Mouse (Mus musculus): ENCODE results near the gene Hdlbp.
A peak's percentile ranks its signal among the peaks of the same experiment; 100 is the strongest.

Gene Hdlbp

GRCm38 (mm10) chr1:93445822-93446162, 32.8 kb downstream of the Hdlbp start:
- DNase-seq (ENCODE audit: extremely low read depth, insufficient read length, low spot score) = no peak

DNA sequence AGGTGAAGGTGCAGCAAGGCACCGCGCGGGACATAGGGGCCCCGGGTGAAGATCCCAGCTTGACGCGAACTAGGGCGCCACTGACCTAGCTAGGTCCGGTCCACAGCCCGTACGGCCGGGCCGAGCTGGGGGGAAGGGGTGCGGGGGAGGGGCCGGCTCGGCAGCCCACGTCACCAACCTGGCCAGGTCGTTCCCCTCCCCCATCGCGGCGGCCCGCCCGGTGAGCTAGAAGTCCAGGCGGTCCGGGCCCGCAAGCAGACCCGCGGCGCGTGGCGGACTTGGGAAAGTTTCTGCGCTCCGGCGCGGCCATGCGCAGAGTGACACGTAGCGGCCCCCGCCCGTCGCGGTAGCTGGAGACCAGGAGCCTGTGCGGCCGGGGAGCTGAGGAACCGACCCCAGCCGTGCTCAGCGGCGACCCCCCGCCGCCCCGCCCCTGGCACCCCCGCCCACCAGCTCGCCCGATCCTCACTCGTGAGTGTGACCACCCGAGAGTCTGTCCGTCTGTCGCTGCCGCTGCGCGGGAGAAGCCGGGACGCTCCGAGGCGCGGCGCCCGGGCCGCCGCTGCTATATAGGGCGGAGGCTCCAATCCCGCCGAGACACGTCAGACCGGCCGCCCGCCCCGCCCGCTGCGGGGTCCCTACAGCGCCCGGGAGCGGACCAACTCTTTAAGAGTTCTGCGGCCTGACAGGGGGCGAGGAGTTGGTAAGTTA, 33.3 kb downstream of the Hdlbp start:
- DNase-seq (ENCODE audit: extremely low read depth, insufficient read length, low spot score) = peak; percentile 85

DNA sequence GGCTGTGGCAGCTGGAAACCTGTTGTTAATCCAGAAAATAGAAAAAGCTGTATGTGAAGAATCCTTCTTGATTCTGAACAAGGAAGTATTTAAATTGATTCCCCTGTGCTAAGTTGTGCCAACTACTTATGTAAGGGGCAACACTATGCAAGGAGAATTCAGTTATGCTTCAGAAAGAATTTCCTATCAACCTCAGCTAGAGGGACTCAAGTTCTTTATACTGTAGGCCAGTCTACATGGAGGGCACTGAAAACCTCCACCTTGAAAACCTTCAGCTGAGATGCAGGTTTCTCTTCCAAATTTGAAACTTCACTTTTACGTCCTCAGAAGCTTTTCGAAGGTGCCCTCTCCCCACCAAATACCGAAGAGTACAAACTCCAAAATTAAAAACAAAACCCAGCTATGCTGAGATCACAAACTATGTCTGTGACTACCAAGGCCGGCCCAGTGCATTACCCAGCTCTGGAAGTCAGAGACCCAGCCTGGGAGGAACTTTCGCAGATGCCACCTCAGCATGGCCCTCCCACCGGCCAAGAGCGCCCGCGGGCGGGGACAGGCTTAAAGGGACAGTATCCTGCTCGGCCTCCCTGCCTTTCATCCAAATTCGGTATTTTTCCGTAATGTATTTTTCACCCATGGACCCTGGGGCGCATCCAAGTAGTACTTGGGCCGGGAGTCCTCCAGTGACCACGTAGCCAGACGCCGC, 34.1 kb downstream of the Hdlbp start:
- DNase-seq (ENCODE audit: extremely low read depth, insufficient read length, low spot score) = peak; percentile 87

GRCm38 (mm10) chr1:93439321-93439720, 39.3 kb downstream of the Hdlbp start:
- no peak for DNase-seq (ENCODE audit: extremely low read depth, insufficient read length, low spot score)

- DNase-seq (ENCODE audit: extremely low read depth, insufficient read length, low spot score) = no peak
These were observed 46.5 kb downstream of the Hdlbp start for GRCm38 (mm10) chr1:93432087-93432486.

DNA sequence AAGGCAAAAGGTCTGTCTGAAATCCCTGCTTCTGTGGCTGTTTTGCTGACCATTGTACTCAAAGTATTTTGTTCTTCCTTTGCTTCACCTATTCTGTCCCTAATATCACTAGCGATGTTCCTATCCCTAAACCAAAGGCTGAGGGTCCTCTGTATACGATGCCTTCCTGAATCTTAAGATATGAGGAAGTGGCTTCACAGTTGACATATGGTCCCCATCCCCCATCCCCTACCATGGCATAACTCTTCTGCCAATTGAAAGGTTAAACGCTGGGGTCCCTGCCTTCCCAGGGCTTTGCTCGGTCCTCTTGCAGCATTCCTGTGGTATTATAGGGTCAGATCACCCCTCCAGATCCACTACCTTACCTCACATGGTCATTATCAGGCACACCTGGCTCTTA, 75.2 kb downstream of the Hdlbp start:
- no peak for DNase-seq (ENCODE audit: extremely low read depth, insufficient read length, low spot score)

GRCm38 (mm10) chr1:93401191-93402052, 77.2 kb downstream of the Hdlbp start:
- no peak for DNase-seq (ENCODE audit: extremely low read depth, insufficient read length, low spot score)

DNA sequence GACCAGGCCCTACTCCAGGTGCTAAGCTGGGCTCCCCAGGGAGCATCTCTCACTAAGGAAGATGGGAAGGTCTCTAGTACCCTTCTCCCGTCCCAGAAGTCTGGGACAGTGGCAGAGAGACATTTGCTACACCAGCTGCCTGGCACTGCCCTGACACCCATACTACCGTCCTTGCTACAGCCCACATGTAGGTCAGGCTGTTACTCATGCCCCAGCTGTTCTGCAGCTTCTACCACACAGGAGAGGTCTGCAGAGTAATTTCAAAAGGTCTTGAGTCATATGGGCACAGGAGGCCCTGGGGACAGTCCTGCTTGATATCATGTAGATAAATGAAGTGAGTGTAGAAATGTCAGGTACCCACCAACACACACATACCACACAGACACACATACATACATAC, 89.7 kb downstream of the Hdlbp start:
- DNase-seq (ENCODE audit: extremely low read depth, insufficient read length, low spot score) = no peak

DNA sequence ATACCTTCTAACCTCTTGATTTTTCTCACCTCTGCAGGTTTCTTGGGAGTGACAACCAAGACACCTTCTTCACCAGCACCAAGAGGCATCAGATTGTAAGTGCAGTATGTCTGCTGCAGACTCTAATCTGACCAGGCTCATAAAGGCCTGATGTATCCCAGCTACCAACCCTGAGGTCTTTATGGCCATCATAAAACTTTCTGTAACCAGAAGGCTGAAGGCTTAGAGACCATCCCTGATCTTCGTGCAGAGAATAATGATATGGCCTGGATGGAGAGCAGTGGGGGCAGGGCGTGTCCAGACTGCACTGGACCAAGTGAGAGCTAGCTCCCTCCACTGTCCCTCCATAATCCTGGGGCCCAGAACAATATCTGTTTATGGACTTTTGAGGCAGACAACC, 91.4 kb downstream of the Hdlbp start:
- no peak for DNase-seq (ENCODE audit: extremely low read depth, insufficient read length, low spot score)

DNA sequence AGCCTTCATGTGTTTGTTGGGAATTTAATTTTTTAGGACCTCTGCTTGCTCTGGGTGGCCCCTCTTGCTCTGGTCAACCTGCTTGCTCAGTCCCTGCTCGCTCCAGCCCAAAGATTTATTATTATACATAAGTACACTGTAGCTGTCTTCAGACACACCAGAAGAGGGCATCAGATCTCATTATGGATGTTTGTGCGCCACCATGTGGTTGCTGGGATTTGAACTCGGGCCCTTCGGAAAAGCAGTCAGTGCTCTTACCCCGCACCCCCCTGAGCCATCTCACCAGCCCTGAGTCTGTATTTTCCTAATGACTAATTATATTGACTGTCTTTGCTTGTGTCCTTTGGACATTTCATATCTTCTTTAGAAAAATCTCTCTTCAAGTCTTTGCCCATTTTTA, 99.5 kb downstream of the Hdlbp start:
- DNase-seq (ENCODE audit: extremely low read depth, insufficient read length, low spot score) = no peak

GRCm38 (mm10) chr1:93377307-93377706, 101.3 kb downstream of the Hdlbp start:
- no peak for DNase-seq (ENCODE audit: extremely low read depth, insufficient read length, low spot score)

GRCm38 (mm10) chr1:93373665-93374064, 105.0 kb downstream of the Hdlbp start, which contains the start of gene Ano7:
Gene Ano7, plus strand, starts transcription at chr1:93373930.
- DNase-seq (ENCODE audit: extremely low read depth, insufficient read length, low spot score) = no peak

DNA sequence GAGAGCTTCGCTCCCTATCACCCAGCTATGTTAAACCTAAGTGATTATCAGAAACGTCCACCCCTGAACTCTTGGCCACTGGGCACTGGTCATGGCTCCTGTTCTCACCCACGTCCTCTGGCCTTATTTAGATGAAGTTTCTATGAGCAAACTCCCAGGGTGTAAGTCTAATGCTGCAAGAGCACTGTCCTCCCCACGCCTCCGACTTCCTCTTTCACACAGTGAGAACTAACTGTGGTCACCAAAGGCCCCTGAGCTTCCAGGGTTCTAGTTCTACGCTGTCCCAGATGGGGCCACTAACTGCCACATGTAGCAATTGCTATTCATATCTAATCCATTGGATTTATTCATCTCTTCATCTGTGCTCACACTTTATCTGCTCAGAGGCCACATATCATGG, 113.0 kb downstream of the Hdlbp start:
- DNase-seq (ENCODE audit: extremely low read depth, insufficient read length, low spot score) = no peak

GRCm38 (mm10) chr1:93362661-93363060, 116.0 kb downstream of the Hdlbp start:
- no peak for DNase-seq (ENCODE audit: extremely low read depth, insufficient read length, low spot score)

All from 3134 (cell line).